Mouse (Mus musculus) adrenal gland, adult 8-10 months (tissue): Measurements from ENCODE around the gene Ffar2. TPM values are rescaled to one million over a fixed set of nuclear protein-coding genes. Genes with fewer than 3 reads are reported as not detected.
"Not testable (repeated sequence)": the region's sequence is repeated elsewhere in the genome, so short reads cannot be mapped to it uniquely, and the experiment has no call there.

Experiments
- DNase-seq: peaks from one replicate; pipeline ENCODE4 v3.0.0; 2022
- total RNA-seq, 4 experiments: library from RNA; stranded (reverse); gene quantifications; 2 replicates each; pipeline ENCODE4 v1.2.4; 2022

The Ffar2 gene
- 1 to 10 TPM; 1.6 to 9.0 (median 2.6) TPM for total RNA-seq

DNA sequence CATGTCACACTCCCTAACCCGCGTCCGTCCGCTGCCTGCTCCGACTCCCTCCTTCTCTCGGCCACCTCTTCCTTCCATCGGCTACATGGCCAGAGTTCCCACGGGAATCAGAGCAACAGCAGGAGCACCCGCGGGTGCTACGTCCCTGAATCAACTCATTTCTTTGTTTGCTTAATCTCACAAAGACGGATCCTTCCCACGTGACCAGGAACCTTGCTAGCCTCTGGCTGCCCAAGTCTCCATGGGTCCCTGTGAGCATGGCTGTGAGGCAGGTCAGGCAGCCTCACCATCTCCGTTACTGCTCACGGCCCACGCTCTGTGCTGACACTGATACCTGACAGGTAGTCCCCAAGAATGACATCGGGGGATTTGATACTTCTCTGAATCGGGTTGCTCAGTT, at the start of gene Ffar2:
Gene Ffar2 (minus strand): TSS at position 101 of the 400 bp plus-strand sequence.
- DNase-seq: no peak

- peak; percentile 60 for DNase-seq
These were observed 49.5 kb upstream of the Ffar2 start for GRCm38 (mm10) chr7:30873083-30873482.

- DNase-seq: no peak
These were observed 39.8 kb upstream of the Ffar2 start for GRCm38 (mm10) chr7:30863386-30863785.

DNA sequence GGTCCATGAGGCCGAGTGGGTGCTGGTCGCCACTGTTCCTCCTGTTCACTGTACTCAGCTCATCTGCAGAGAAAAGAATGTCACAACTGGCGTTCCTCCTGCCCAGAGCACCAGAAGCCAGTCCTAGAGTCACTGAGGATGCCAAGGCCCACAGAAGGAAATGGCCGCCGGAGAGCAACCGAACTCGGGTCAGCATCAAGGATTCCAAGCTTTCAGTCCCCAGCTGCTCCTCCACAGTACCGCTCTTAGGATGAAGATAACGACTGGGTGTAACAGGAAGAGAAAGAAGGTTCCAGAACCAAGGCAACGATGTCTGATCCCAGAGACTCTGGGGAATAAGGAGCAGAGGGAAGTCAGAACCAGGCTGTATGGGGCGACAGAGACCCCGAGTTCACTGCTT, 37.9 kb upstream of the Ffar2 start, which contains the start of gene Ffar1:
Gene Ffar1 (minus strand): TSS at position 101 of the 400 bp plus-strand sequence.
- DNase-seq: no peak

- DNase-seq: no peak
These were observed 36.2 kb upstream of the Ffar2 start for GRCm38 (mm10) chr7:30859635-30860402.

- peak; percentile 47 for DNase-seq
These were observed 35.7 kb upstream of the Ffar2 start for GRCm38 (mm10) chr7:30859290-30859634.

GRCm38 (mm10) chr7:30857746-30858145, 34.2 kb upstream of the Ffar2 start:
- DNase-seq: no peak

GRCm38 (mm10) chr7:30856078-30856477, 32.5 kb upstream of the Ffar2 start, which contains the start of gene Ffar3:
Ffar3 (minus strand) TSS chr7:30856178.
- no peak for DNase-seq

GRCm38 (mm10) chr7:30851421-30851820, 27.8 kb upstream of the Ffar2 start:
- DNase-seq: no peak

DNA sequence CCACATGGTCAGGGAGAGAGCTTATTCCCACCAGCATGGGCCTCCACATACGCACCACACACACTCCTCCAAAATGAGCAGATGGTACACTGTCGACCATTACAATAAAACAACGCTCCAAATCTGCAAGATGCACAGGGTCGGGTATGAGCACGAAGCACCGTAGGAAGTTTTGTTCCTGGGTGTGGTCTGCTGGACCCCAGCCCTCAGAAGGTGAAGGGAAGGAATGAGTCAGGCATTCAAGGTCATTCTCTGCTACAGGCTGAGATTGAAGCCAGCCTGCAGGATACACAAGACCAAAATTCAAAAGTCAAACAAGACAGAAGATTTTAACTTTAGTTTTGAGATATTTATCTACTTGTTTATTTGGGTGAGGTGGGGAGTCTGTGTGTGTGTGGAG, 24.4 kb upstream of the Ffar2 start:
- no peak for DNase-seq

DNA sequence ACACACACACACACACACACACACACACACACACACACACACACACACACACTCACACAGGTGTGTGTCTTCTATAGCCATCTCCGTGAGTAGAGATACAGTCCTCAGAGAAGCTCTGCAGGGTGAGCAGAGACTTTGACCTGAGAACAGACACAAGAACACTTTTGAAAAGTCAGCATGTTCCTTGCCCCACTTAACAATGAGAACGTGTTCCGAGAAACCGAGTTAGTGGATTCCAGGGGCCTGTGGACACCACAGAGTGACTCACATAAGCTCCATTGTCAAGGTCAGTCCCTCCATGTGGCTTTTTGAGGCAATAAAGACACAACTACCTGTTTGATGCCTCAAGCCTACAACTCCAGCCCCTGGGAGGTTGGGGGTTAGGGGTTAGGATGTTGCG, 23.8 kb upstream of the Ffar2 start:
- peak; percentile 48 for DNase-seq

DNA sequence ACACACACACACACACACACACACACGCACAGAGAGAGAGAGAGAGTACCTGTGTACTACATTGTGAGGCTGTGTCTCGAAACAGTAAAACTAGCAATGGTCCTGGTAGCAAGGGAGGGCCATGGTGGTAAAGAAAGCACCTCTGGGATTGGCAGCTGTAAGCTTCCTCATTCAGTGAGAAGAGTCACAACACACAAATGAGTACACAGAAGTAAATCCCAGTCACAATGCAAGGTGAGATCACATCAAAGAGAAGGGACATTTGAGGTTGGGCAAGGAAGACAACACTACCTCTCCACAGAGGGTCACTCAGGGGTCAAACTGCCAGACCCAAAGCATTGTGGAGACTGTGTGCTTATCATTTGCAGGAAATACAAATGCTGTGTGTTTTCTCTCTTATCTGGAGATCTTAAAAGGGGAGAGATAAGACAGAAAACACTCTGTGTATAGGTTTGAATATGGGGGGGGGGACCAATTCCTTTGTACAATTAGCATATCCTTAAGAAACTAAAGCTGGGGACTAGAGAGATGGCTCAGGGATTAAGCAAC, 23.0 kb upstream of the Ffar2 start:
- DNase-seq: no peak

- no peak for DNase-seq
These were observed 21.2 kb upstream of the Ffar2 start for GRCm38 (mm10) chr7:30844676-30845297.

- no peak for DNase-seq
These were observed 18.5 kb upstream of the Ffar2 start for GRCm38 (mm10) chr7:30842092-30842491.

DNA sequence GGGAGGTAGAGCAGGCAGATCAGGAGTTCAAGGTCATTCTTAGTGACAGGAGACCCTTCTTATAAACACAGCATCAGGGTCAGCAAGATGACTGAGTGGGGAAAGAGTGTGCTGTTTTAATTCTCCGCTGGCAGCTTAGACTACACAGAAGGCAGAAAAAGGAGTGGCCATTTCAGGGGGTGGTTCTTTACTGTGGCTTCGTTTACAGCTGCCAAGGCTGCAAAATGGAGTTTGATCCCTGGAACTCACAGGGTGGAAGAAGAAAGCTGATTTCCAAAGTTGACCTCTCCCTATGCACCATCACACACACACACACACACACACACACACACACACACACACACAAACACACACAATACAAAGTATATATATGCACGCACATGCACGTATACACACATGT, 17.8 kb upstream of the Ffar2 start:
- no peak for DNase-seq

DNA sequence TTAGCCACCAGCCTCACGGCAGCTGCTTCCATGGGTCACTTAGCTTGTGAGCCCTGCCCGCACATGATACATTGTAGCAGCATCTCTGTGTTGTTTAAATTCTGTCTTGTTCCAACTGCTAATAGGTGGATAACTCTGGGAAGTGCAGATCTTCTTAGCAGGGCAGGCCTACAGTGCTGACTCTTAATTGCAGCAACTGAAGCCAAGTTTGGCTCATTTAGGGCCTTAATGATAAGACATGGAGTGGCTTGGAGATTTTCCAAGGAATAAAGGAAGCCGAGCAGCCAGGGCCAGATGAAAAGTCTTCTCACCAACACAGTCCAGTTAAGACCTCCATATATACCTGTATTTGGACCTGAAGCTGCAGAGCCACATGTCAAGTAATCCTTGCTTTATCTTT, 16.7 kb upstream of the Ffar2 start:
- no peak for DNase-seq

DNA sequence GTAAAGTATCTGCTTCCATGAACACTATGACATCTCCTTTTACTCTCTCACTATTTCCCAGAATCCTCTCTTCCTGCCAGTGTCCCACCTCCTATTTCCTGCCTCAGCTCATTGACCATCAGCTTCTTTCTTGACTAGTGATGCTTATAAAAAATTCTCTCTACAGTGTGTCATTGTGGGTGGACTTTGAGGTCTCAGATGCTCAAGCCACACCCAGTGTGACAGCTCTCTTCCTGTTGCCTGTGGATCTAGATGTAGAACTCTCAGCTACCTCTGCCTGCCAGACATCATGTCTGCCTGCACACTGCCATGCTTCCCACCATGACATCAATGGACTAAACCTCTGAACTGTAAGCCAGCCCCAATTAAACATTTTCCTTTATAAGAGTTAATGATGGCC, 13.7 kb upstream of the Ffar2 start:
- DNase-seq: no peak

- not testable (repeated sequence) for DNase-seq
These were observed 9.1 kb upstream of the Ffar2 start for GRCm38 (mm10) chr7:30832684-30833083.

- no peak for DNase-seq
These were observed 8.7 kb upstream of the Ffar2 start for GRCm38 (mm10) chr7:30832261-30832660.

- no peak for DNase-seq
These were observed 5.9 kb upstream of the Ffar2 start for GRCm38 (mm10) chr7:30829428-30829827.

DNA sequence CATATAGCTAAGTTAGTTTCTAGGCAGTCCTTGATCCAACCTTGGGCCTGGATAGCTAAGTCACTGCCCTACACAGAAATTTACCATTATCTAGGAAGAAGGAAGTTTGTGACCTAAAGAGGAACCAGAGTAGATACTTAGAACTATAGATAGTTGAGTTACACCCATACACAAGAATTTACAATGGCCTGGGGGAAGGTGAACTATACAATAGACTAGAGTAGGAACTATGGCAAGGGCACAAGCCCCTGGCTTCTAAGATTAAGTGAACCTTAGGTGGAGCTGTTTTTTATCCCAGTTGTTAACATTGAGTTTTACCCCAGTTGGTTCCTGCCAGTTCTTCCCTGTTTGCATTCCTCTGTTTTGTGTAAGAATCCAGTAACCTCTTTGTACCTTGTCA, 5.3 kb upstream of the Ffar2 start:
- not testable (repeated sequence) for DNase-seq

DNA sequence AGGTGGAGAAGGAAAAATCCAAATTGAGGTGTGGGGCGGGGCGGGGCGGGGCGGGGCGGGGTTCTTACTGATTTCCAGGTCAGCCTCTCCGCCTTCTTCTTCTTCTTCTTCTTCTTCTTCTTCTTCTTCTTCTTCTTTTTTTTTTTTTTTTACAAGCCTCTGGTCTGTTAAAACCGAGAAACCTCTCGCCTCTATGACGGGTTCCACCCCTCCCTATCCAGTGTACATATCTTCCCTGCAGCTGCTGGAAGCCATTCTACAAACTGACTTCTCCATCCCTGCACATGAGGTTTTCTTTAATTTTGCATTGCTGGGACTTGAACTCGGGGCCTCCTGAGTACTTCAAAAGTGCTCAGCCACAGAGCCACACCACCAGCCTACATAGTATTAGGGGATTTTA, 3.1 kb upstream of the Ffar2 start:
- DNase-seq: no peak

DNA sequence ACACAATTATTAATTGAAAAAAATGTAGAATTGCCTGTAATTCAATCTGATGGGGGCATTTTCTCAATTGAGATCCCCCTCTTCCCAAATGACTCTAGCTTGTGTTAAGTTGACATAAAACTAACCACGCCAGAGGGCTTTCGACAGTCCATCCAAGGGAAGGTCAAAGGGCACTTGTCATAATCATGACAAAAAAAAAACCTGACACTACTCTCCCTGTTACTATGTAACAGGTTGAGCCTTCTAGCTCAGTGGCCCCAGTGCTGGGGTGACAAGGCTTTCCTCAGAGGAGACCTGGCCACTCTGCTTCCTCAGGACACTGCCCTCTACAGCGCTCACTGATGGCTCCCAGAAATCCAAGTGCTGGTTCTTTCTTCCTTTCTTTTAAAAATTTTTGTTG, 731 bp upstream of the Ffar2 start:
- DNase-seq: no peak

DNA sequence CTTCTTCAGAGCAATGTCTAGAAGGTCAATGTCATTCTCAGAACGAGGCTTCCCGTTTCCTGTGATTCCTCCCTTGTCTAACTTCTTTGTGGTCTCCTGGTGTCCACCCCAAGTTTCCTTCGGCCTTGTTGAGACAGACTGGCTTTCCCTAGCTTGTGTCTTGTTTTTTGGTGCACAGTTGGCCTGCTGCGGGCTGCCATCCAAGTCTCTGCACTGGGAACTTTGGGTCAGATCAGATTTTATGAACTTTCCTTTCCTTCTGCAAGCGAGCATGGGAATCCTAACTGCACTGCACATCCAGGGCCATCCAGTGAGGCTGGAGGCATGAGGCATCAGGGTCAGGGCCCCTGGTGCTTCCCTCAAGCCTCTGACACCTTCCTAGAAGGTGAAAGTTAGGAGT, 2.0 kb downstream of the Ffar2 start:
- DNase-seq: no peak
